Mouse (Mus musculus): ENCODE measurements around the gene Agtpbp1. TPM values are rescaled to one million over a fixed set of nuclear protein-coding genes. Genes with fewer than 3 reads are reported as not detected.
A peak's percentile ranks its signal among the peaks of the same experiment; 100 is the strongest.

The Agtpbp1 gene
- polyA plus RNA-seq, 1 experiment from 2014 or later: 31.3 TPM

GRCm38 (mm10) chr13:59495839-59496238, 89.2 kb downstream of the Agtpbp1 start:
- no peaks in the 10 kb centered on the region for H3K9me3 ChIP-seq (ENCODE audit: control insufficient read depth, low read length)
- no peak overlapping the region for H3K4me2 ChIP-seq (replicated peaks; ENCODE audit: low read depth, low read length)
- DNase-seq (ENCODE audit: low spot score) (peak; percentile 51), ATAC-seq (ENCODE audit: low FRiP score) (no peak)
- H3K4me3 ChIP-seq (ENCODE audit: low read depth, low read length): no peak overlapping the region
- peak overlapping the region; percentile 30; the same call in 1 of the 2 replicates for H3K27ac ChIP-seq (ENCODE audit: low read depth, low read length)
- H3K9ac ChIP-seq (ENCODE audit: low read depth, low read length): no peak overlapping the region
- no peaks in the 10 kb centered on the region for H3K36me3 ChIP-seq (ENCODE audit: control insufficient read depth, insufficient read depth, low read length)
- H3K27me3 ChIP-seq (ENCODE audit: control insufficient read depth, insufficient read depth, low read length): no peaks in the 10 kb centered on the region
- no peaks in the 10 kb centered on the region; the same call in 1 of the 2 replicates for H3K4me1 ChIP-seq (replicated peaks; ENCODE audit: control insufficient read depth, insufficient read depth, low read length)
- WGBS: 16% methylated on average over 8 of the region's 8 CpGs

GRCm38 (mm10) chr13:59494619-59495262, 90.3 kb downstream of the Agtpbp1 start:
- Histone ChIP-seq H3K4me3 (ENCODE audit: low read depth, low read length) (no peak overlapping the region), H3K9ac (ENCODE audit: low read depth, low read length) (no peak overlapping the region), H3K36me3 (ENCODE audit: control insufficient read depth, insufficient read depth, low read length) (no peaks in the 10 kb centered on the region), H3K9me3 (ENCODE audit: control insufficient read depth, low read length) (no peaks in the 10 kb centered on the region), H3K4me1 (replicated peaks; ENCODE audit: control insufficient read depth, insufficient read depth, low read length) (no peaks in the 10 kb centered on the region; the same call in 1 of the 2 replicates), H3K27ac (ENCODE audit: low read depth, low read length) (no peak overlapping the region), H3K27me3 (ENCODE audit: control insufficient read depth, insufficient read depth, low read length) (no peaks in the 10 kb centered on the region), H3K4me2 (replicated peaks; ENCODE audit: low read depth, low read length) (no peak overlapping the region)
- peak; percentile 23 for DNase-seq (ENCODE audit: low spot score)
- 77% methylated on average over 5 of the region's 5 CpGs for WGBS
- peak; percentile 68; the same call in 1 of the 2 replicates for ATAC-seq (ENCODE audit: low FRiP score)

GRCm38 (mm10) chr13:59490726-59491125, 94.3 kb downstream of the Agtpbp1 start:
- H3K36me3 ChIP-seq (ENCODE audit: control insufficient read depth, insufficient read depth, low read length): no peaks in the 10 kb centered on the region
- no peak for ATAC-seq (ENCODE audit: low FRiP score)
- DNase-seq (ENCODE audit: low spot score): no peak
- H3K27ac ChIP-seq (ENCODE audit: low read depth, low read length): no peak overlapping the region
- WGBS: 79% methylated on average over 4 of the region's 4 CpGs
- H3K9ac ChIP-seq (ENCODE audit: low read depth, low read length): no peak overlapping the region
- no peaks in the 10 kb centered on the region for H3K27me3 ChIP-seq (ENCODE audit: control insufficient read depth, insufficient read depth, low read length)
- no peaks in the 10 kb centered on the region for H3K9me3 ChIP-seq (ENCODE audit: control insufficient read depth, low read length)
- H3K4me2 ChIP-seq (replicated peaks; ENCODE audit: low read depth, low read length): no peak overlapping the region
- no peaks in the 10 kb centered on the region for H3K4me1 ChIP-seq (replicated peaks; ENCODE audit: control insufficient read depth, insufficient read depth, low read length)
- H3K4me3 ChIP-seq (ENCODE audit: low read depth, low read length): no peak overlapping the region

- no peak for ATAC-seq (ENCODE audit: low FRiP score)
- Histone ChIP-seq H3K9ac (ENCODE audit: low read depth, low read length) (no peak overlapping the region), H3K4me1 (replicated peaks; ENCODE audit: control insufficient read depth, insufficient read depth, low read length) (no peaks in the 10 kb centered on the region), H3K4me3 (ENCODE audit: low read depth, low read length) (no peak overlapping the region), H3K27me3 (ENCODE audit: control insufficient read depth, insufficient read depth, low read length) (no peaks in the 10 kb centered on the region), H3K36me3 (ENCODE audit: control insufficient read depth, insufficient read depth, low read length) (no peaks in the 10 kb centered on the region), H3K9me3 (ENCODE audit: control insufficient read depth, low read length) (no peaks in the 10 kb centered on the region), H3K4me2 (replicated peaks; ENCODE audit: low read depth, low read length) (no peak overlapping the region), H3K27ac (ENCODE audit: low read depth, low read length) (no peak overlapping the region)
- peak; percentile 31 for DNase-seq (ENCODE audit: low spot score)
- WGBS: 67% methylated on average over 2 of the region's 2 CpGs
Measured at GRCm38 (mm10) chr13:59489143-59489542, 95.9 kb downstream of the Agtpbp1 start.

- no peak overlapping the region for H3K4me3 ChIP-seq (ENCODE audit: low read depth, low read length)
- ATAC-seq (ENCODE audit: low FRiP score) (no peak), DNase-seq (ENCODE audit: low spot score) (no peak)
- H3K9ac ChIP-seq (ENCODE audit: low read depth, low read length): no peak overlapping the region
- H3K4me1 ChIP-seq (replicated peaks; ENCODE audit: control insufficient read depth, insufficient read depth, low read length): no peaks in the 10 kb centered on the region
- WGBS: 94% methylated on average over 8 of the region's 8 CpGs
- no peak overlapping the region for H3K27ac ChIP-seq (ENCODE audit: low read depth, low read length)
- no peaks in the 10 kb centered on the region for H3K9me3 ChIP-seq (ENCODE audit: control insufficient read depth, low read length)
- H3K27me3 ChIP-seq (ENCODE audit: control insufficient read depth, insufficient read depth, low read length): no peaks in the 10 kb centered on the region
- H3K4me2 ChIP-seq (replicated peaks; ENCODE audit: low read depth, low read length): no peak overlapping the region
- H3K36me3 ChIP-seq (ENCODE audit: control insufficient read depth, insufficient read depth, low read length): no peaks in the 10 kb centered on the region
Measured at GRCm38 (mm10) chr13:59487287-59487686, 97.7 kb downstream of the Agtpbp1 start.

- DNase-seq (ENCODE audit: low spot score): no peak
- WGBS: 86% methylated on average over 5 of the region's 5 CpGs
- Histone ChIP-seq H3K4me2 (replicated peaks; ENCODE audit: low read depth, low read length) (no peak overlapping the region), H3K4me3 (ENCODE audit: low read depth, low read length) (no peak overlapping the region), H3K9me3 (ENCODE audit: control insufficient read depth, low read length) (no peaks in the 10 kb centered on the region), H3K27ac (ENCODE audit: low read depth, low read length) (no peak overlapping the region), H3K9ac (ENCODE audit: low read depth, low read length) (no peak overlapping the region), H3K4me1 (replicated peaks; ENCODE audit: control insufficient read depth, insufficient read depth, low read length) (no peaks in the 10 kb centered on the region), H3K36me3 (ENCODE audit: control insufficient read depth, insufficient read depth, low read length) (no peaks in the 10 kb centered on the region), H3K27me3 (ENCODE audit: control insufficient read depth, insufficient read depth, low read length) (no peaks in the 10 kb centered on the region)
- no peak for ATAC-seq (ENCODE audit: low FRiP score)
Measured at GRCm38 (mm10) chr13:59486243-59486642, 98.8 kb downstream of the Agtpbp1 start.

GRCm38 (mm10) chr13:59485456-59485855, 99.6 kb downstream of the Agtpbp1 start:
- no peak for DNase-seq (ENCODE audit: low spot score)
- no peaks in the 10 kb centered on the region for H3K9me3 ChIP-seq (ENCODE audit: control insufficient read depth, low read length)
- H3K4me1 ChIP-seq (replicated peaks; ENCODE audit: control insufficient read depth, insufficient read depth, low read length): no peaks in the 10 kb centered on the region
- H3K4me3 ChIP-seq (ENCODE audit: low read depth, low read length): no peak overlapping the region
- no peaks in the 10 kb centered on the region for H3K27me3 ChIP-seq (ENCODE audit: control insufficient read depth, insufficient read depth, low read length)
- H3K9ac ChIP-seq (ENCODE audit: low read depth, low read length): no peak overlapping the region
- H3K4me2 ChIP-seq (replicated peaks; ENCODE audit: low read depth, low read length): no peak overlapping the region
- ATAC-seq (ENCODE audit: low FRiP score): no peak
- no peak overlapping the region for H3K27ac ChIP-seq (ENCODE audit: low read depth, low read length)
- 86% methylated on average over 7 of the region's 7 CpGs for WGBS
- H3K36me3 ChIP-seq (ENCODE audit: control insufficient read depth, insufficient read depth, low read length): no peaks in the 10 kb centered on the region

- WGBS: 84% methylated on average over 4 of the region's 4 CpGs
Measured at GRCm38 (mm10) chr13:59481484-59481855, 103.6 kb downstream of the Agtpbp1 start.

More at GRCm38 (mm10) chr13:59481484-59481855, 103.6 kb downstream of the Agtpbp1 start:
- no peak overlapping the region for H3K4me2 ChIP-seq (replicated peaks; ENCODE audit: low read depth, low read length)
- no peaks in the 10 kb centered on the region for H3K4me1 ChIP-seq (replicated peaks; ENCODE audit: control insufficient read depth, insufficient read depth, low read length)
- no peak overlapping the region for H3K4me3 ChIP-seq (ENCODE audit: low read depth, low read length)
- H3K9ac ChIP-seq (ENCODE audit: low read depth, low read length): no peak overlapping the region
- H3K27ac ChIP-seq (ENCODE audit: low read depth, low read length): no peak overlapping the region
- ATAC-seq (ENCODE audit: low FRiP score) (no peak), DNase-seq (ENCODE audit: low spot score) (no peak)
- H3K9me3 ChIP-seq (ENCODE audit: control insufficient read depth, low read length): no peaks in the 10 kb centered on the region
- no peaks in the 10 kb centered on the region for H3K27me3 ChIP-seq (ENCODE audit: control insufficient read depth, insufficient read depth, low read length)
- H3K36me3 ChIP-seq (ENCODE audit: control insufficient read depth, insufficient read depth, low read length): no peaks in the 10 kb centered on the region
